Mouse (Mus musculus) liver, embryonic 14.5 days (tissue): ENCODE measurements around the gene Pcbp2. TPM values are rescaled to one million over a fixed set of nuclear protein-coding genes. Genes with fewer than 3 reads are reported as not detected.

ENCODE experiments used
- ATAC-seq: fragments of 200-750 bp; cut with Nextera tagmentation; 2 replicates; pipeline ENCODE4 v1.8.0; 2017; ENCODE audit warnings: moderate number of reproducible peaks, mild to moderate bottlenecking, moderate library complexity; ENCODE audit not compliant: insufficient read depth
- DNase-seq, 3 experiments: peaks; one replicate each; pipeline ENCODE4 v3.0.0-alpha.2; 2012 to 2013; ENCODE audit warnings: low read depth in 3 of 3, low spot score in 3 of 3
- H3K27ac ChIP-seq: fragments of 300-500 bp; sonication (generic); 2 replicates; pipeline ENCODE4 v1.5.1; 2014; ENCODE audit warnings: moderate library complexity, mild to moderate bottlenecking, control low read depth, inconsistent platforms
- H3K27me3 ChIP-seq: fragments of 300-500 bp; sonication (generic); 2 replicates; pipeline ENCODE4 v1.6.1; 2014; ENCODE audit warnings: mild to moderate bottlenecking, low read length, moderate library complexity; ENCODE audit not compliant: control insufficient read depth, insufficient read depth
- H3K36me3 ChIP-seq: fragments of 300-500 bp; sonication (generic); replicated peaks from 2 replicates; pipeline ENCODE4 v1.6.1; 2014; ENCODE audit warnings: low read depth; ENCODE audit not compliant: control insufficient read depth, insufficient read depth
- H3K4me1 ChIP-seq, 2 experiments: fragments of 200-500 bp in 1 of 2; fragments of 300-500 bp in 1 of 2; sonication (generic) in 1 of 2; replicated peaks; 2 replicates each; pipeline ENCODE4 v1.6.1; 2012 to 2014; ENCODE audit warnings: antibody characterized with exemption in 1 of 2, inconsistent platforms in 1 of 2, low read length in 1 of 2; ENCODE audit not compliant: control insufficient read depth in 2 of 2, insufficient read depth in 2 of 2
- H3K4me2 ChIP-seq: fragments of 300-500 bp; sonication (generic); 2 replicates; pipeline ENCODE4 v1.6.1; 2014; ENCODE audit warnings: low read depth, mild to moderate bottlenecking, control low read depth, moderate library complexity
- H3K4me3 ChIP-seq, 2 experiments: fragments of 200-500 bp in 1 of 2; fragments of 300-500 bp in 1 of 2; sonication (generic) in 1 of 2; 2 replicates each; pipeline ENCODE4 v1.5.1; 2012 to 2014; ENCODE audit warnings: low read depth in 2 of 2, low read length in 2 of 2, mild to moderate bottlenecking in 2 of 2, control low read depth in 1 of 2, inconsistent platforms in 1 of 2, moderate library complexity in 1 of 2; ENCODE audit not compliant: insufficient read depth in 1 of 2
- H3K9ac ChIP-seq: fragments of 300-500 bp; sonication (generic); replicated peaks from 2 replicates; pipeline ENCODE4 v1.6.1; 2014; ENCODE audit warnings: mild to moderate bottlenecking, control low read depth, moderate library complexity
- H3K9me3 ChIP-seq: fragments of 300-500 bp; sonication (generic); 2 replicates; pipeline ENCODE4 v1.6.1; 2016; ENCODE audit warnings: low read length, mixed read lengths; ENCODE audit not compliant: control insufficient read depth
- CTCF ChIP-seq: IDR thresholded peaks from 2 replicates; pipeline ENCODE4 v1.5.1; 2016; ENCODE audit warnings: antibody characterized with exemption, low read depth, control low read depth
- EP300 ChIP-seq: IDR thresholded peaks from 2 replicates; pipeline ENCODE4 v1.6.1; 2016; ENCODE audit warnings: antibody characterized with exemption, low read depth
- WGBS: fragments of 180-500 bp; shearing (Covaris S2); extraction: QIAGEN DNeasy Blood & Tissue Kit; methylation state at CpG from one replicate; pipeline ENCODE4 v1.1.7; 2014; ENCODE audit not compliant: insufficient replicate concordance; 5-methylcytosine and 5-hydroxymethylcytosine counted together
- polyA plus RNA-seq, 2 experiments: library from polyadenylated mRNA; depleted of rRNA in 1 of 2; stranded (reverse) in 1 of 2; unstranded in 1 of 2; fragments of >200 nt; fragmentation: Nextera tagmentation in 1 of 2; extraction: Ambion mirVana in 1 of 2; gene quantifications; 2 replicates each; pipeline versions ENCODE4 v1.2.1 to v1.2.3; 2012 to 2014

The Pcbp2 gene
- polyA plus RNA-seq, 2 experiments, result 93.3 to 221 TPM

- no peak overlapping the region for H3K4me3 ChIP-seq
- no peaks in the 10 kb centered on the region for H3K4me1 ChIP-seq
- no peak for TF ChIP-seq CTCF
- no peak for TF ChIP-seq EP300
- no peaks in the 10 kb centered on the region for H3K9me3 ChIP-seq
- WGBS, result 81% methylated on average over 3 of the region's 3 CpGs
- peaks cover 12% of the 10 kb centered on the region for H3K36me3 ChIP-seq
- H3K9ac ChIP-seq, result no peak overlapping the region
- H3K27ac ChIP-seq, result no peak overlapping the region
- DNase-seq (no peak), ATAC-seq (no peak)
- no peaks in the 10 kb centered on the region for H3K27me3 ChIP-seq
- no peak overlapping the region for H3K4me2 ChIP-seq
Observed at GRCm38 (mm10) chr15:102547478-102547877, 77.1 kb downstream of the Pcbp2 start.

Other genes with a start within 250 kb of the Pcbp2 start
- gene Itgb7, start 238.6 kb upstream of the Pcbp2 start, polyA plus RNA-seq (2012; rRNA removed), result 1.6 and 2.7 TPM in 2 replicates
- 5.6 and 5.7 TPM in 2 replicates for gene Itgb7, start 238.6 kb upstream of the Pcbp2 start, polyA plus RNA-seq (2014; fragmentation: Nextera tagmentation; extraction: Ambion mirVana)
- gene Rarg, start 213.0 kb upstream of the Pcbp2 start, polyA plus RNA-seq (2012; rRNA removed), result 2.3 and 2.5 TPM in 2 replicates
- 1.9 and 2.1 TPM in 2 replicates for gene Rarg, start 213.0 kb upstream of the Pcbp2 start, polyA plus RNA-seq (2014; fragmentation: Nextera tagmentation; extraction: Ambion mirVana)
- gene Gm9918, start 200.0 kb upstream of the Pcbp2 start, polyA plus RNA-seq (2012; rRNA removed), result 0.04 TPM in 1 of 2 replicates, not detected in the other
- 0.04 TPM in 1 of 2 replicates, not detected in the other for gene Gm9918, start 200.0 kb upstream of the Pcbp2 start, polyA plus RNA-seq (2014; fragmentation: Nextera tagmentation; extraction: Ambion mirVana)
- gene Mfsd5, start 191.1 kb upstream of the Pcbp2 start, polyA plus RNA-seq (2012; rRNA removed), result 13.4 and 15.4 TPM in 2 replicates
- gene Mfsd5, start 191.1 kb upstream of the Pcbp2 start, polyA plus RNA-seq (2014; fragmentation: Nextera tagmentation; extraction: Ambion mirVana), result 21.2 and 23.5 TPM in 2 replicates
- gene Espl1, start 174.3 kb upstream of the Pcbp2 start, polyA plus RNA-seq (2012; rRNA removed), result 17.0 and 17.3 TPM in 2 replicates
- 25.6 and 28.2 TPM in 2 replicates for gene Espl1, start 174.3 kb upstream of the Pcbp2 start, polyA plus RNA-seq (2014; fragmentation: Nextera tagmentation; extraction: Ambion mirVana)
- 42.1 and 82.2 TPM in 2 replicates for gene Pfdn5, start 144.4 kb upstream of the Pcbp2 start, polyA plus RNA-seq (2012; rRNA removed)
- gene Pfdn5, start 144.4 kb upstream of the Pcbp2 start, polyA plus RNA-seq (2014; fragmentation: Nextera tagmentation; extraction: Ambion mirVana), result 149 and 156 TPM in 2 replicates
- gene Myg1, start 138.8 kb upstream of the Pcbp2 start, polyA plus RNA-seq (2012; rRNA removed), result 26.7 and 32.5 TPM in 2 replicates
- 43.2 and 45.4 TPM in 2 replicates for gene Myg1, start 138.8 kb upstream of the Pcbp2 start, polyA plus RNA-seq (2014; fragmentation: Nextera tagmentation; extraction: Ambion mirVana)
- gene Aaas, start 119.8 kb upstream of the Pcbp2 start, polyA plus RNA-seq (2012; rRNA removed), result 31.0 and 33.7 TPM in 2 replicates
- gene Aaas, start 119.8 kb upstream of the Pcbp2 start, polyA plus RNA-seq (2014; fragmentation: Nextera tagmentation; extraction: Ambion mirVana), result 44.3 and 48.9 TPM in 2 replicates
- gene Sp7, start 103.4 kb upstream of the Pcbp2 start, polyA plus RNA-seq (2012; rRNA removed), result 0.01 and 0.07 TPM in 2 replicates
- gene Sp7, start 103.4 kb upstream of the Pcbp2 start, polyA plus RNA-seq (2014; fragmentation: Nextera tagmentation; extraction: Ambion mirVana), result 0.04 TPM in 1 of 2 replicates, not detected in the other
- 9.2 and 9.5 TPM in 2 replicates for gene Sp1, start 64.4 kb upstream of the Pcbp2 start, polyA plus RNA-seq (2012; rRNA removed)
- gene Sp1, start 64.4 kb upstream of the Pcbp2 start, polyA plus RNA-seq (2014; fragmentation: Nextera tagmentation; extraction: Ambion mirVana), result 5.0 and 5.4 TPM in 2 replicates
- gene Amhr2, start 25.2 kb upstream of the Pcbp2 start, polyA plus RNA-seq (2012; rRNA removed), result 0.05 and 0.06 TPM in 2 replicates
- gene Amhr2, start 25.2 kb upstream of the Pcbp2 start, polyA plus RNA-seq (2014; fragmentation: Nextera tagmentation; extraction: Ambion mirVana), result 0.11 and 0.23 TPM in 2 replicates
- 69.0 and 84.6 TPM in 2 replicates for gene Prr13, start 11.5 kb upstream of the Pcbp2 start, polyA plus RNA-seq (2012; rRNA removed)
- gene Prr13, start 11.5 kb upstream of the Pcbp2 start, polyA plus RNA-seq (2014; fragmentation: Nextera tagmentation; extraction: Ambion mirVana), result 111 and 117 TPM in 2 replicates
- not detected in 2 replicates for gene Gm10337, start 33.2 kb downstream of the Pcbp2 start, polyA plus RNA-seq (2012; rRNA removed)
- not detected in 2 replicates for gene Gm10337, start 33.2 kb downstream of the Pcbp2 start, polyA plus RNA-seq (2014; fragmentation: Nextera tagmentation; extraction: Ambion mirVana)
- gene Map3k12, start 46.5 kb downstream of the Pcbp2 start, polyA plus RNA-seq (2012; rRNA removed), result 0.77 and 1.3 TPM in 2 replicates
- 0.78 and 1.1 TPM in 2 replicates for gene Map3k12, start 46.5 kb downstream of the Pcbp2 start, polyA plus RNA-seq (2014; fragmentation: Nextera tagmentation; extraction: Ambion mirVana)
- 39.6 and 40.9 TPM in 2 replicates for gene Tarbp2, start 47.7 kb downstream of the Pcbp2 start, polyA plus RNA-seq (2012; rRNA removed)
- 31.5 and 40.2 TPM in 2 replicates for gene Tarbp2, start 47.7 kb downstream of the Pcbp2 start, polyA plus RNA-seq (2014; fragmentation: Nextera tagmentation; extraction: Ambion mirVana)
- gene Npff, start 54.4 kb downstream of the Pcbp2 start, polyA plus RNA-seq (2012; rRNA removed), result 1.2 and 1.4 TPM in 2 replicates
- 0.19 and 0.94 TPM in 2 replicates for gene Npff, start 54.4 kb downstream of the Pcbp2 start, polyA plus RNA-seq (2014; fragmentation: Nextera tagmentation; extraction: Ambion mirVana)
- gene Gm28047, start 154.5 kb downstream of the Pcbp2 start, polyA plus RNA-seq (2012; rRNA removed), result not detected in 2 replicates
- not detected in 2 replicates for gene Gm28047, start 154.5 kb downstream of the Pcbp2 start, polyA plus RNA-seq (2014; fragmentation: Nextera tagmentation; extraction: Ambion mirVana)
- 12.3 and 15.8 TPM in 2 replicates for gene Atf7, start 154.9 kb downstream of the Pcbp2 start, polyA plus RNA-seq (2012; rRNA removed)
- 6.8 and 7.3 TPM in 2 replicates for gene Atf7, start 154.9 kb downstream of the Pcbp2 start, polyA plus RNA-seq (2014; fragmentation: Nextera tagmentation; extraction: Ambion mirVana)
- gene Atp5g2, start 201.8 kb downstream of the Pcbp2 start, polyA plus RNA-seq (2012; rRNA removed), result 126 and 227 TPM in 2 replicates
- gene Atp5g2, start 201.8 kb downstream of the Pcbp2 start, polyA plus RNA-seq (2014; fragmentation: Nextera tagmentation; extraction: Ambion mirVana), result 38.4 and 42.3 TPM in 2 replicates